Mouse (Mus musculus): ENCODE measurements around the gene Rufy3. TPM values are rescaled to one million over a fixed set of nuclear protein-coding genes. Genes with fewer than 3 reads are reported as not detected.

The Rufy3 gene
- total RNA-seq, 2 experiments from 2014 or later, result 2.9 to 3.7 TPM

DNA sequence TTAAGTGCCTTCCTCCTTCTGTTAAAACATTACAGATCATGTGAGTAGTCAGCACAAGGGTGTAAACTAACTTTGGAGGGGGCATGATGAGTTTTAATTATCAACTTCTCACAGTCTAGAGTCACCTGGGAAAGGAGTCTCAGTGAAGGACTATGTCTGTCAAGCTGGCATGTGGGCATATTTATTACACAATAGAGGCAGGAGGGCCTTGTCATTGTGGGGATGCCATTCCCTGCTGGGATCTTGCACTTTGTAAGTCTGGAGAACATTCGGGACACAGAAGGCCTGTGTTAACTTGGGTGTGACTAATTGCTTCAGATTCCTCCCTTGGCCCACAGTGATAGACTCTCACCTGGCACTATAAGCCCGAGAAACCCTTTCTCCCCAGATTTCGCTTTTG, 4.7 kb downstream of the Rufy3 start:
- ATAC-seq (replicated peaks; ENCODE audit: low FRiP score, poor library complexity, severe bottlenecking), result no peak

DNA sequence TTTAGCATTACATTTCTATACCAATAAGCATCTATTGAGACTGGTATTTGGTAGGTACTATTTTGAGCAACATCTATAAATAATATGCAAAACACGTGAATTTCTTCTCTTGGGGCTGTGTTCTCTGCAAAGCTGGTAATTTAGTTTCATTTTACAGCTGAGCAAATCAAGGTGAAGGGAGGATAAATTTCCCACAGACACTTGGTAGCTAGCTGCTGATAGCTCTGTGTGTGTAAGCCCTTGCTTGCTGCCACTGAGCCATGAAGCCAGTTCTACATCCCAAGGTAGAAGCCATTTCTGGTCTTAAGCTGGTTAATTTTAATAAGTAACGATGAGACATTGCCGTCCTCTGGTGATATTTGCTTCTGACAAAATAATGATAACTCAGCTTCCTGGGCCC, 10.0 kb downstream of the Rufy3 start:
- no peak for ATAC-seq (replicated peaks; ENCODE audit: low FRiP score, poor library complexity, severe bottlenecking)

DNA sequence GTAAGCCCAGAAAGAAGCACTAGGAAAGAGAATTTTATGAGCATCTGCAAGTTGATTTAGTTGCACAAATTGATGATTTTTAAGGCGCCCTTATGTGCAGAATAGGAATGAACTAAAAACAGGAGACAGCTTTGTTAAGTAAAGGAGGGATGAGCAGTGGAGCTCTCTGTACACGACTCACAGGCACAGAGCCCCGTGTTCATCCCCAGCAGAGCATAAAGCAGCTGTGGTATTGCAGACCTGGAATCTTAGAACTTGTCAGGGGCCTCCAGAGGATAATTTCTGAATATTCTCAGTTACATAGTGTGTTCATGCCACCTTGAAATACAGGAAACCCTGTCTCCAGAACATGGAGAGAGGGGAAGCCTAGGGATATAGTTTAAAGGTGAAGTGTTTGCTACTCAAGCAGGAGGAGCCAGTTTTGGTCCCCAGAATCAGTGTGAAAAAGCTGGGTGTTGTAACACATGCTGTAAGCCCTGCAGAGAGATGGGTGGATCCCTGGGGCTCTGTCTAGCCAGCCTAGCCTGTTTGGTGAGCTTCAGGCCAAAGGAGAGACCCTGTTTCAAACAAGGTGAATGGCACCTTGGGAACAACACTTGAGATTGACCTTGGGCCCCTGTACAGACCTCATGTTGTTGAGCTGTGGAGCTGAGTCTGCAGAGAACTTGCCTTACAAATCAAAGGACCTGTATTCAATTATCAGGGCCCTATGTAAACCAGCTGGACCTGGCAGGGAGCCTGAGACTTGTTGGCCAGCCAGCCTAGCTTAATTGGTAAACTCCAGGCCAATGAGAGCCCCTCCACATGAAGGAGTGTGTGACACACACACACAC, 10.9 kb downstream of the Rufy3 start:
- ATAC-seq (replicated peaks; ENCODE audit: low FRiP score, poor library complexity, severe bottlenecking), result no peak

DNA sequence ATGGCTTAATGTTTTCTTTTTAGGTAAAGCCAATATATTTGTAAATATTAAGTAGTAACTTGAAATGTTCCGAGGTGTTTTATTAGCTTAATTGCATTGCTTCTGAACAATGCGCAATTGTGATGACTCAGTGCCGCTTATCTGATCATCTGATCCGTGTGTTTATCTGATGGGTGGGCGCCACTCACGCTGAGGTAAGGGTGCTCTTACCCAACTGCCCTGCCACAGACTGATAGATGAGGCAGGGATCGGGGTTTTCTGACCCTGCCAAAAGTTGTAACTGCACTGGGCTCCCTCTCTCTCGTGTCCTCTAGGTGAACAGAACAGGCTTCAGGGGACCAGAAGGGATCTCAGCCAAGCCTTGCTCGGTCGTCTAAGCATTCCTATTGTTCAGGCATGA, 15.8 kb downstream of the Rufy3 start:
- ATAC-seq (replicated peaks; ENCODE audit: low FRiP score, poor library complexity, severe bottlenecking), result no peak

DNA sequence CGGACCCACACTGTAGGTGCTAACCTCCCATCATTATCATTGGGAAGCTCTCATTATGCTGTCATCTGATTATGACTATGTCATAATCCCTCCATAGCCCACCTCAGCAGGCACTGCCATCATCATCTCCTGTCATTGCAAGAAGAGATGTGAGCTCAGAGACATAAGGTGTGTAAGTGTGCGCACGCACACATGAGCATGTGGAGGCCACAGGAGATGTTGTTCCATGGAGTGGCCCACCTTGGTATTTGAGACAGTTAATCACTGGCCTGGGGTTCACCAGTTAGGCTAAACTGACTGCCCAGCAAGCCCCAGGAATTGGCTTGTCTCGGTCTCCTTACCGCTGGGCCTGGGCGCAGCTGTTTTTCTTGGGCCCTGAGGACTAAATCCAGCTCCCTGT, 16.5 kb downstream of the Rufy3 start:
- no peak for ATAC-seq (replicated peaks; ENCODE audit: low FRiP score, poor library complexity, severe bottlenecking)

DNA sequence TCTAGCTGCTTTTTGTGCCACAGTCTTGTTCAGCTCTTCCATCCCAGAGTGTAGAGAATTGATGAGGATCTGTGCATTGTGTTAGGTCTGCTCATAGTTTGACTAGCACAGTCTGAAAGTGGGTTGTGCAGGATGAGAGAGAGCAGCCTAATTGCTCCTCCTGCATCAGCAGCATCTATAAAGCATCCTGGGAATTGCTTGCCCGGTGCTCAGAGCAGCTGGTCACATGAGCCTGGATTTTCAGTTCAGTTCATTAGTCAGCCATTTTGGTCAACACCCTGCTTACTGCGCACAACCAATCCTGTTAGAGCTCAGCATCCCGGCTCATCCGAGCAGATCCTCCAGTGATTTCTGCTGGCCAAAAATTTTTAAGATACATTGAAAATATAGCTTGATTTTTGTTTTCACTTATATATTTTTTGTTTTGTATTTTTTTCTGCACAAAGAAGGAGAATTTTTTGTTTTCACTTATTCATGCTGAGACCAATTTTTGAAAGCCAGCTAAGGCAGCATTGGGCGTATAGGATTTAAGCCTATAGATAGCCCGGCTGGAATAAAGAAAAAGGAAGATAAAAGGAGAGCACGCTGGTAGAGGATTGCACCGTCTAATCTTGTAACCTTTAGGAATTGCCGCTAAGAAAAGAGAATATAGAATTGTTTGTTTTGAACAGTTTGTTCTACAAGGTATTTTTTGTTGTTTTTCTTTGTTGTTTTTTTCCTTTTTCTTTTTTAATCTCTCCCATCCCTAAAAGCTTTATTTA, 18.6 kb downstream of the Rufy3 start:
- no peak for ATAC-seq (replicated peaks; ENCODE audit: low FRiP score, poor library complexity, severe bottlenecking)

DNA sequence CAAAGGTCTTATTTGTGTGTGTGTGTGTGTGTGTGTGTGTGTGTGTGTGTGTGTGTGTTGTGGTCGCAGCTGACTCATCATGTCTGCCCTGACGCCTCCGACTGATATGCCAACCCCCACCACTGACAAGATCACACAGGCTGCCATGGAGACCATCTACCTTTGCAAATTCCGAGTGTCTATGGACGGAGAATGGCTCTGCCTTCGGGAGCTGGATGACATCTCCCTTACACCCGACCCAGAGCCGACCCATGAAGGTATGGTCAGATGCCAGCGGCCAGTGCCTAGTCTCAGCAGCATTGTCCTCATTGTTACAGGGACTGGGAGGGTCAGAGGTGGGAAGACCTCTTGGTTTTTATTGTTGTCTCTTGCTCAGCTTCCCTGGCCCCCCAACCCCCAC, 19.2 kb downstream of the Rufy3 start:
- ATAC-seq (replicated peaks; ENCODE audit: low FRiP score, poor library complexity, severe bottlenecking), result no peak

DNA sequence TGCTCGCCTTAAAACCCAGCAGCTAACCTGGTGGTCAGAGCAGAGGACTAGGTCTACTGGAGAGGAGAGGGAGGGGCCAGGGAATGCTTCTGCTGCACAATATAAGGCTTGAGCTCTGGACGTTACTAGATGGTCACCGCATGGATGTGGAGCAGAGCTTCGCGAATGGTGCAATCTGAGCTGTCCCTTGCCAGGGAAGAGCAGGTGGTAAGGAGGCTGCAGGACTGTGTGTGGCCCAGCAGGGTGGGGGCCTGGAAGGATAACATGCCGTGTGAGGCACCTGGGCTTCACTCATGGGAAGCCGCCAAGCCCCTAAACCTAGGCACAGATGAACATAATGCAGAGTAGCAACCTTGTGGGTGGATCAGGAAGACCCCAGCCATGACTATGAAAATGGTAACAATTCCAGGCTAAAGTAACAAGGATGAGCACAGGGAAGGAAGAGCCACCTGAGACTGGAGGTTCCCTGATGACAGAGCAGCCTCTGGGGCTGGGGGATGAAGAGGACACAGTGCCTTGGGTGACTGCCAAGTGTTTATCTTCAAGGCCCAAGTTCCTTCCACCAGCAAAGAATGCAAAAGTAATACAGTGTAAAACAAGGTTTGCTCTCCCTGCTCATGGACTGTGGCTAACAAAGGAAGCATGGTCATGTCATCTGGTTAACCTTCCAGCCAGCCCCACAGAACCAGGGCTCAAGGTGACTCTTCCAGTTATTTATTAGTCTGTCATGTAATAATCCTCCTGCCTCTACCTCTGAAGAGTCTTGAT, 21.8 kb downstream of the Rufy3 start:
- no peak for ATAC-seq (replicated peaks; ENCODE audit: low FRiP score, poor library complexity, severe bottlenecking)

DNA sequence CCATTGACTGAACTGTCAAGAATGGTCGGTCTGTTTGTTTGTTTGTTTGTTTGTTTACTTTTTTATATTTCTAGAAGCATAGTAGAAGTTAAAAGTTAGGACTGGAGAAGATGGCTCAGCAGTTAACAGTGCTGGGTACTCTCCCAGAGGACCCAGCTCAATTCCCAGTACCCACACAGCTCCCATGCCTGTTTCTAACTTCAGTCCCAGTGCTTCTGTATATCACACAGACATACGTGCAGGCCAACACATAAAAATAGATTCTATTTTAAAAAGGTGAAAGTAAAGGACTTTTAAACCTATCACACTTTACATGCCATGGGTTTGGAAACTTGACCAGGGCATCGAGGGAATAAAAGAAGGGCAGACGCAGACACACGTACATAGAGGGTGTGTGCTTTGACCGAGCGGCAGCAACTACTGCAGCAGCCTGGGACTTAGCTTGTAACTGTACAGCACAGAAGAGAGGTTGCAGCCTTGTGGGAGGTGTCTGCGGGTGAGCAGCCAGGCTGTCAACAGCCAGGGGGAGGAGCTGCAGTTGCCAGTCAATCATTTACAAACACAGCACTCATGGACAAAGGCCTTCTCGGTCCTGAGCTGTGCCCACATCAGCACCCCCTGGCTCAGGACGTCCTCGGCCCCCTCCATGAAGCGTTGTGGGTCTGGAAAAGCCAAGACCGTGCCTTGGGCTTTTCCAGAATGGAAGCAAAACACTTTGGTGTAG, 22.5 kb downstream of the Rufy3 start:
- ATAC-seq (replicated peaks; ENCODE audit: low FRiP score, poor library complexity, severe bottlenecking), result no peak

DNA sequence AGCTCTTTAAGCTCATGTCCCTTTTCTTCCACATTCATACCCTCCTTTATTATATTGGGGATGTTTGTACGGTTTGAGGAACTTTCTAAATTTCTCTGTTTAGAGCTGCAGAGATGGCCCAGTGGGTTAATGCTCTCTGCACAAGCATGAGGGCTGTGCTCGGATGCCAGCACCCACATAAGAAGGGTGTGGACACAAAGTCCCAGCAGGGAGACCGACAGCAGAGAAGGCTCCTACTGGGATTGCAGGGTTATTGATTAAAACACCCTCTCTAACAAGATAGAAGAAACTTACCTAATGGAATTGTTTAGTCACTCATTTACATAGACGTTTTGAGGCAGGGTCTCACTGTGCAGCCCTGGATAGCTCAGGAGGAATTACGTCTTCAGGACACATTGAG, 23.6 kb downstream of the Rufy3 start:
- no peak for ATAC-seq (replicated peaks; ENCODE audit: low FRiP score, poor library complexity, severe bottlenecking)

DNA sequence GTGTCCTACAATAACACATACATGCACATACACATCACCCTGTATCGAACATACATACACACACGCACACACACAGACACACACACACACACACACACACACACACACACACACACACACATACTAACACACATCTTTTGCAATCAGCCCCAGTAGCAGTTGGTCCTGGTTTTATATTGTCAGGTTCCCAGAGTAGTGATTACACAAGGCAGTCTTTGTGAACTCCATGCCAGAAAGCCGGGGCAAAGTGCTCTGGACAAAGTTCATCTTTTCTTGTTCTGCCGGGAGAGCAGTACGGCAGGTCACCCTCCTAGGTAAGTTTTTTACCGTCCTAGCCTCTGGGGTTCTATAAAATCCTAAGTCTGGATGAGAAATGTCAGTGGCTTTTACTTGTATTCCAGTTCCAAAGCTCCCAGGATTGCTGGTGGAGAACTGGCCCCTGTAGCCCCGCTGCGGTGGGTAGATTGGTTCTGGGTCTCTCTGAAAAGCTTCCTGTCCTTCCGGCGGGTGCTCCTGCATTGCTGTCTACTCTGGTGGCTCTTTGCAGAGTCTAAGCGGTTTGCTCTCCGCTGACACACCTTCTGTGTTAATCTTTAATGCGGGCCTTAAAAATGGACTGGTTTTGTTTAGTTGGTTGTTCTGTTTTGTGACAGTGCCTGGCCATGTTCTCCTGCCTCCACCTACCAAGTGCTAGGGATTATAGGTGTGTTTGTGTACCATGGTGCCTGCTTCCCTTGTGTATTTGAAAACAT, 28.8 kb downstream of the Rufy3 start:
- no peak for ATAC-seq (replicated peaks; ENCODE audit: low FRiP score, poor library complexity, severe bottlenecking)

DNA sequence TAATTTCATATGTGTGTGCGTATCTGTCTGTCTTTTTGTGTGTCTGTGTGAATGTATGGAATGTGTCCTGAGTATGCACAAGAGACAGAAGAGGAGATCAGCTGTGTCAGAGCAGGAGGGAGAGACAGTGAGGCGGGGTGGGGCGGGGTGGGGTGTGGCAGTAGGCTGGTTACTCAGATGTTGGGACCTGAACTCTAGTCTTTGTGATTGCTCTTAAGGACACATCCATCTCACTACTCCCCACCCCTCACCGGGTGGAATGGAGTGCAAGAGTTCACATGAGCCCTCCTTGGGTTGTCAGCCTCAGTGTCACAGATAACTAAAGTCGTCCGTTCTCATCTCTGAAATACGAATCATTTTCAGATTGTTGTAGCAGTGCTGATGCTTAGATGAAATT, 29.3 kb downstream of the Rufy3 start:
- ATAC-seq (replicated peaks; ENCODE audit: low FRiP score, poor library complexity, severe bottlenecking), result no peak

DNA sequence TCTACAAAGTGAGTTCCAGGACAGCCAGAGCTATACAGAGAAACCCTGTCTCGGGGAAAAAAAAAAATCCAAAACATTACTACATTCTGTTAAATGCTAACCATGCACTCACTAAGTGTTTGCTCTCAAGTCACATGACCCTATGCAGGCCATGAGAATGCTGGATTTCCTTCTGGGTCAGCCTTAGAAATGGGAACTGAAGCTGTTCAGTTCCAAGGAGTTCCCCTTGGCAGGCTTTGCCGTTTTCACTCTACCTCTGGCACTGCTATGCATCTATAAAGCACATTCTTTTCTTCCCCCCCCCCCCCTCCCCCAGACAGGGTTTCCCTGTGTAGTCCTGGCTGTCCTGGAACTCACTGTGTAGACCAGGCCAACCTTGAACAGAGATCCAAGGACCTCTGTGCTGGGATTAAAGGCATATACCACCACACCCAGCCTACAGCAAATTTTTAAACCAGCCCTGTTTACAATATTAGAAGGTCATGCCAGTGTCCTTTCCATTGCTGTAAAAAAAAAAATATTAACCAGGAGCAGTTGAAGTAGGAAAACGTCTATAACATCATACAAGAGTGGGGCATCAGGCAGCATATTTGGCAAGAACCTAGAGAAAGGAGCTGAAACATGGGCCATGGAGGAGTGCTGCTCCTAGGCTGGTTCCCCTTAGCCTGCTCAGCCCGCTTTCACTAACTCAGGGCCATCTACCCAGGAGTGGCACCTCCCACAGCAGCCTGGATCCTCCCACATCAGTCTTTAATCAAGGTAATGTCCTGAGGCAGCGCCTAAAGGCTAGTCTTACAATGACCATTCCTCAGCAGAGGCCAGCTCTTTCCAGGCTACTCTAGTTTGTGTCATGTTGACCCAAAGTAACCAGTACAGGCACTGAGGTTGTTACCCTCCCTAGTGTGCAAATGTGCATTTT, 31.0 kb downstream of the Rufy3 start:
- ATAC-seq (replicated peaks; ENCODE audit: low FRiP score, poor library complexity, severe bottlenecking), result no peak

DNA sequence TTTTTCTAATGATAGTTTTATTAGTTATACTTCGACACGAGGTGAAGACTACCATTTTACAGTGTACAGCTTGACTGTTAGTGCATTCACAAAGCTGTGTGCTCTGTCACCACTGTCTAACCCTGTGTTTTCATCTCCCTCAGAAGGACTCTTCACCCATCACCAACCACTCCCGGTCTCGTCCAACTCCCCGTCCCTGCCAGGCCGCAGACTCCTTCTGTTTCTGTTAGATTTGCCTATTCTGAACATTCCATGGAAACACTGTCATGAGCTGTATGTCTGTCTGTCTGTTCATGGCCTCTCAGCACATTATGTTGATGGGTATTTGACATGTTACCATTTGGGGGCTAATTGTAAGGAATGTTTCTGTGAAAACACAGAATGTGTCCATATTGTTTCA, 34.1 kb downstream of the Rufy3 start:
- no peak for ATAC-seq (replicated peaks; ENCODE audit: low FRiP score, poor library complexity, severe bottlenecking)

DNA sequence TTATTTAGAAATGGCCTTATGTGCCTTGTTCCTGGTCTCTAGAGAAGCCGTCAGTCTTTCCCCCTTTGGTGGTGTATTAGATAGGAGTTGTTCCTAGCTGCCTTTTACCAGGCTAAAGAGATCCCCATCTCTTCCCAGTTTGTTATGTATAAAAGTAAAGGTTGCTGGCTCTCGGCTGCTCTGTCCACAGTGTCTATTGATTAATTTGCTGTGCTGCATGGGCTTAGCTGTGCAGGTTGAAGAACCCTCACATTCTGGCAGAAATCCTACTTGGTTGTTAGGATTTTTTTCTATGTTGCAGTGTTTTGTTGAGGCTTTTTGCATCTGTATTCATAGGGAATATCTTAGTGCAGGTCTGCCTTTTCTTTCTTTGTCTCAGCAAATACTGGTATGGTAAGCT, 37.2 kb downstream of the Rufy3 start:
- ATAC-seq (replicated peaks; ENCODE audit: low FRiP score, poor library complexity, severe bottlenecking), result no peak

DNA sequence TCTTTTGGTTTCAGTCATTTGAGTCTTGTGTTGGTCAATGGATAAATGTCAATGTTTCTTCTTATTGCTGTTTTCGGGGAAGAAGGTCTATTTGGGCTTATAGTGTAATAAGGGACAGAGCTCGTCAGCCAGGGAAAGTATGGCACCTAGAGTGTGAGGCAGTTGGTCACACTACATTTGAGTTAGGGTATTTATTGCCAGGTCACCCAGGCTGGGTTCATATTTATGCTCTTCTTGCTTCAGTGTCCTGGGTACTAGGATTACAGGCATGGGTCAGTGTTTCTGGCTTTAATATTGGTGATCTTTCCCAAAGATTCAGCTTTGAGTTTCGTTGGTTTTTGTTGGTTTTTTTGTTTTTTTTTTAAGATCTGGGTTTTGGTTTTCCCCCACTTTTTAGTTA, 37.9 kb downstream of the Rufy3 start:
- ATAC-seq (replicated peaks; ENCODE audit: low FRiP score, poor library complexity, severe bottlenecking), result no peak

DNA sequence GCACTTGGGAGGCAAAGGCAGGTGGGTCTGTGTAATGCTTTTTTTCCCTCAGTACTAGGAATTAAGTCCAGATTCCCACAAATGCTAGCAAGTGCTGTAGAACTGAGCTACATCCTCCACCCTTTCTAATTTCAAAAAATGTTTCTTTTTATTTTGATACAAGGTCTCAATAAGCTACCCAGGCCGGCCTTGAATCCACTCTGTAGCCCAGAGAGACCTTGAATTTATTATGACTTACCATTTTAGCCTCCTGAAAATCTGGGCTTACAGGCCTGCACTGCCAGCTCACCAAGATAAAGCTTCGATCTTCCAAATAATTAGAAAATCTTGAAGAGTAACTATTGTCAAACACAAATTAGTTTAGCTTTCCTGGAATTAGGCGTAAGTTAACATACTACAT, 39.2 kb downstream of the Rufy3 start:
- no peak for ATAC-seq (replicated peaks; ENCODE audit: low FRiP score, poor library complexity, severe bottlenecking)

DNA sequence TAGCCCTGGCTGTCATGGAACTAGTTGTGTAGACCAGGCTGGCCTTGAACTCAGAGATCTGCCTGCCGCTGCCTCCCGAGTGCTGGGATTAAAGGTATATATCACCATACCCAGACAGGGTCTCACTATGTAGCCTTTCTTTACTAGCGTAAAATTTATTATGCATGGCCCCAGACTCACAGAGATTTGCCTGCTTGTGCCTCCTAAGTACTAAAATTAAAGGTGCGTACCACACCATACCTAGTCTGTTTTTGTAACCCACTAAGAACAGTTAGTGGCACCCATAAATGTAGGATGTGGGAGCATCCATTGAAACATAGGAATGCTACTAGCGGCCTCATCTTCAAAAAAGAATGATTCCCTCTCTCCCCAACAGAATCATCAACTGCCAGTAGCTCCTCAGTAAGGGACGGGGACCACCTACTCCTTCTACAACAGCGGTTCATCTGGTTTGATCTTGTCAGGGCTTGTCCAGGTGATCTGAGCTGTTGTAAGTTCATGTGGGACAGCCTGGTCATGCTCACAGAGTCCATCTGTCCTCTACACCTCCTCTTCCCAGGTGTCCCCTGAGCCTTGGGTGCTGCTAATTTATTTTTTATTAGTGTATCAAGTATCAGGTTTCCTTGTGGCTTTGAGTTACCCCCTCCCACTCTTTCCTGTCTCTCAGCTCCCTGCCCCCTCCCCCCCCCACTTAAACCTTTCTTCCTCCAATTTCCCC, 40.0 kb downstream of the Rufy3 start:
- no peak for ATAC-seq (replicated peaks; ENCODE audit: low FRiP score, poor library complexity, severe bottlenecking)

Measured in erythroblast, adult 5-6 weeks (primary cell).